Mouse (Mus musculus) heart, postnatal 0 days (tissue): ENCODE measurements at regions not wholly inside any gene's neighbourhood (a gene's known extent, or its start where the extent isn't known, plus 50 kb on each side); places are given as distances from the start of the nearest gene placed in this dataset.

Source experiments
- CTCF ChIP-seq: IDR thresholded peaks from 2 replicates; pipeline ENCODE4 v1.5.1; 2016; ENCODE audit warnings: antibody characterized with exemption, control low read depth, low read depth
- EP300 ChIP-seq: IDR thresholded peaks from 2 replicates; pipeline ENCODE4 v1.6.1; 2016; ENCODE audit warnings: antibody characterized with exemption, low read depth

DNA sequence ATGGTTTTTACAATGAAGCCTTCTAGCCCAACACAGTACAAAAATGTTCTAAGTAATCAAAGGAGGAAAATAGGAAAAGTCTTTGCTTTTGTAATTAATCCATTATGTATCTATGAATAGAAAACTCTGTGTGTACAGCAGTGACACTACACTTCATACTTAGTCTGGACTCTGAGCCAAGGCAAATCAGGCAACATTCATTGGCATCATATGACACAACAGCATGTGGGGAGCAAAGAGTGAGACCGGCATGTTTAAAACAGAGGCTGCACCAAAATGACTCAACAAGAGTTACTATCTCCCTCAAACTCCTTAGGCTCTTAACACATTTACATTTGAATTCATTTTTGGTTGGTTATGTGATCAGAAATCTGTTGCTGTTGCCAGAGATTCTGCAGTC lies 1039.5 kb downstream of the 5730522E02Rik start:
- no peak for TF ChIP-seq CTCF
- no peak for TF ChIP-seq EP300
